Mouse (Mus musculus): ENCODE results near the gene Anks1b.

The Anks1b gene

DNA sequence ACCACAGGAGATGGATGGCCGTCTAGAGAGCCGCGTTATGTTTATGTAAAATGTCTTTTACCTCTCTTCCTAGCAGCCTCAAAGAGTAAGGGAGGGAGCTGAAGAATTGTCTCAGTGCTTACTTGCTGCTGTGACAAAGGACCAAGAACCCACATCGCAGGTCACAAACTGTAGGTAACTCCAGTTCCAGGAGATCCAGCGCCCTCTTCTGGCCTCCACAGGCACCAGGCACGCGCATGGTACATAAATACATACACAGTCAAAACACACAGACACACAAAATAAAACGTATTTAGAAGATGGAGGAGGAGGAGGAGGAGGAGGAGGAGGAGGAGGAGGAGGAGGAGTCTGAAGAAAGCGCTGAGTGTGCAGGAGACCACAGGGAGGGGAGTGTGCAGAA, 845.4 kb downstream of the Anks1b start:
- TF ChIP-seq GATA4 (IDR thresholded peaks at IDR 0.05; ENCODE audit: insufficient replicate concordance, low read length), result no peak

DNA sequence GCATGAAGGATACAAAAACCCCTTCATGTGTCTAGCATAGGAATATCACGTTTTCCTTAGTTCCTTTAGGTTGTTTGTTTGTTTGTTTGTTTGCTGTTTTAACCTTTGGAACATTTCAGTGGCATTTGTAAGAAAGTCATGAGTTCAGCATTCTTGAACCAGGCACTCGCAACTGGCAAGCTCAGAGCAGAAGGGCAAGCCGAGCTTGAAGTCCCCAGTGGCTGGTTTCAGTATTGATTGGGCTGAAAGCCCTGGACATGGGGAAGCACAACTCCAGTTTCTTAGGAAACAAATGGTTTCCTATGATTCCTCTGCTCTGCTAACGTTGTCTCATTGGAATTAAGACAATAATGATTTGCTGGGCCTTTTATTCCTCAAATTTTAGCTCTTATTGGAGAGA, 846.7 kb downstream of the Anks1b start:
- TF ChIP-seq GATA4 (IDR thresholded peaks at IDR 0.05; ENCODE audit: insufficient replicate concordance, low read length), result no peak

DNA sequence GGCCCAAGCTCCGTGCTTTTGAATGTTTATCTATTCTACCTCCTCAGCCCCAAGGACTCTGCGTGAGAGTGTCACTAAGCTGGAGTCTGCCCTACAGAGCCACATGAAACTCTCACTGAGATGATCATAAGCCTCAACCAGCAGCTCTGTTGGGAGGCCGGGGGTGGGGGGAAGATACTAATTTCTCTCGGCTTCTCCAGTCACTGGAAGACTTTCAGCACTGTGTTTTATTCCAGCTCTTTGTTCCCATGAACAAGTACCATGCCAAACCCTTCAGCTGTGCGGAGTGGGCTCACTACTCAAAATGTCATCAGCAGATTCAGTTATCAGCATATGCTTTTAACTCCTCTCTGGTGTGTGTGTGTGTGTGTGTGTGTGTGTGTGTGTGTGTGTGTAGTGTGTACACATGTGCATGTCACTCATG, 849.8 kb downstream of the Anks1b start:
- no peak for TF ChIP-seq GATA4 (IDR thresholded peaks at IDR 0.05; ENCODE audit: insufficient replicate concordance, low read length)

DNA sequence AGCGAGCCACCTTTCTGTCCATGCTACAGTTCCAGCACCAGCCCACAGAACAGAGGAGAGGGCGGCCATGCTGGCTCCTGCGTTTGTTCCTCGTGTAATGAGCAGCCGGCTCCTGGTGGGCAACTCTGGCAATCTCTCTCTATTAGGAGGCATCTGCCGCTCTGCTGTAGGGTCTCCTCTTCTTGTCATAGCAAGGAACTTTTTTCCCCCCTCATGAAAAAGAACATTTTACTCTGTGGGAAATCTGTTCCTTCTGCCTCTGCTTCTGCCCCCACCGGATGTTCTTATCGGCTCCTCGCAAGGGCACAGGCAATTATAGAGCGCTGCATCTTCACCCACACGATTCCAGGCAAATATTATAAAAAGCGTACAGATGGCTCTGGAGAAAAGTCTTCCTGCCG, 850.6 kb downstream of the Anks1b start:
- no peak for TF ChIP-seq GATA4 (IDR thresholded peaks at IDR 0.05; ENCODE audit: insufficient replicate concordance, low read length)

DNA sequence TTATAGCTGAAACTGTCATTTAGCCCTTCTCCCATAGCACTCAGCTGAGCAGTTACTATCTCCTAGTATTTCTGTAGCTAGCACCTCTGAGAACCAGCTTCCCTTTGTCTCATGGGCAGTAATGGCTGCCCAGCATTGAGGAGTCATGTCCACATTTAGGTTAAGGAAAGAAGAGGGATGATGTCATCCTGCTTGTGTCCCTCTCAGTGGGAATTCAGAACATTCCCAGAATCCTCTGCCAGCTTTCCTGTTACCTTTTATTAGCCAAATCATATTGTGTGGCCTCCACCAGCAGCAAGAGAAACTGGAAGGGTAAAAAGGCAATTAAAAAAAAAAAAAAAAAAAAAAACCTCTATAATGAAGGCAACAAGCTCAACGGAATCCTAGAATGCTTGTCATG, 851.6 kb downstream of the Anks1b start:
- TF ChIP-seq GATA4 (IDR thresholded peaks at IDR 0.05; ENCODE audit: insufficient replicate concordance, low read length), result no peak

DNA sequence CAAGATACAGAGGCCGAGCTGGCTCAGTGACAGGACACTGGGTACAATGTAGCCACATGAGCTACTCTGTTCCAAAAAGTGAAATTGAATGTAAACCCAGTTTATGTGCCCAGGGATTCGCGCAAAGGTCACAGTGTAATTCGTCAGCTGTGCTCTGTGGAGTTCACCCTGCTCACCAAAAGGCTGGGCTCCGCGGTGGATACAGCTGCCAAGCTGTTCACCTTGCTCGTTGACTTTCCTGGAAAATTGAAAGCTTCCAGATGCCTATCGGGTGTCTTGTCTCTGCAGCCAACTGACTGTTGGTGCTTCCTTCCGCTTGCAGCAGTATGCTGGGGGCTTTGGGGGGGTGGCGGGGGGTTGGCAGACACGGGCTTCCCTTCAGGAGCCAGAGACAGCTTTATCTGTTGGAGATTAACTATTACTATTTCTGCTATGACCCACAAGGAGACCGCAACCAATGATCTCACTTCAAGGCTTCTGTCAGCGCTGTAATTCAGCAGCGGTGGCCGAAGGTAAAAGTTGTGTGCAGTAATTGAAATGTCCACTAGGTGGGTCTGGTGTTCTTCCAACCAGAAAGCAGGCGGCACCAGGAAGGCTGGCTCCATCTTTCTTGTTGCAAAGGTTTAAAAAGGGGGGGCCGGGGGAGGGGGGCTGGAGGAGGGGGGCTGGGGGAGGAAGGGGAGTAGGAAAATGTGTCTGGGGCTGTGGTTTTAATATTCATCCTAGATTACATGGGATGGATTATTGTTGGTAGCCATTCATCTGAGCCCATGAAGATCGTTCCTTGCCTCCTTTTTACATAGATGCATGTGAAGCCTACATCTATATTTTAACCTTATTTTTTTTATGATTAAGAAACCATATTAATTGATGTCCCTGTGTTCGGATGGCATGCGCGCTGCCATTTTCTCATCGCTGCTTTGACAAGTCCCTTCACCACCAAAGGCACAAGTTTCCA, 855.4 kb downstream of the Anks1b start:
- no peak for TF ChIP-seq GATA4 (IDR thresholded peaks at IDR 0.05; ENCODE audit: insufficient replicate concordance, low read length)

DNA sequence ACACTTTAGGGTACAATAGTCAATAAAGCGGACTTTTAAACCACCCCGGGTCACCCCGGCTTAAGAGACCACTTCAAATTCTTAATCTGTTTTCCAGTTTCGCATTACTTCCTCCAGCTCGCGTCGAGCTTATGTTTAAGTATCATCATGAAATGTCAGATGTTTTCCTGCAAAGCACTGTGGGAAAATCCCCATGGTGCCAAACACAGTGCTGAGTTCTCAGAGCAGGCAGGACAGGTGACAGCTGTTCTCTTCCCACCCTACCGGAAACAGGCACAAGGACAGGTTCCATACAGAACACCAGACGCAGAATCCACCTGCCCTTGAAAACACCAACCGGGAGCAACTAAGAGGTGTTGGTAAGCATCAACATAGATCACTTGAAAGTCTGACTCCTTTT, 856.2 kb downstream of the Anks1b start:
- TF ChIP-seq GATA4 (IDR thresholded peaks at IDR 0.05; ENCODE audit: insufficient replicate concordance, low read length), result no peak

DNA sequence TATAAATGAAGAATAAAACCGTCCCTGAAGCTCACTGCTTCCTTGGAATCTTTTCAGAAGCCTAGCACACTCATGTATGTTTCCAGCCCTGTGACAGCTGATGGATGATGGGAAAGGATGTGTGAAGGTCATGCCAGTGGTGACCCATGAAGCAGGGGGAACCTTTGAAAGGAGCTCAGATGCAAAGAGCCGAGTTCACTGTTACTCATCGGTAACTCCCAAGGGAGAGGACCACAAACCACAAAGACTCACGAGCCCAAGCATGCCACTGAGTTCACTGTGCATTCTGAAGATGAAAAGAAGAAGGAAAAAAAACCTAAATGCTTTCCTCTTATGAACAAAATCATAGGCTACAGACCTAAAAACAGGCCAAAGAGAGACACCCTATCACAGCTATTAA, 859.5 kb downstream of the Anks1b start:
- TF ChIP-seq GATA4 (IDR thresholded peaks at IDR 0.05; ENCODE audit: insufficient replicate concordance, low read length), result no peak

DNA sequence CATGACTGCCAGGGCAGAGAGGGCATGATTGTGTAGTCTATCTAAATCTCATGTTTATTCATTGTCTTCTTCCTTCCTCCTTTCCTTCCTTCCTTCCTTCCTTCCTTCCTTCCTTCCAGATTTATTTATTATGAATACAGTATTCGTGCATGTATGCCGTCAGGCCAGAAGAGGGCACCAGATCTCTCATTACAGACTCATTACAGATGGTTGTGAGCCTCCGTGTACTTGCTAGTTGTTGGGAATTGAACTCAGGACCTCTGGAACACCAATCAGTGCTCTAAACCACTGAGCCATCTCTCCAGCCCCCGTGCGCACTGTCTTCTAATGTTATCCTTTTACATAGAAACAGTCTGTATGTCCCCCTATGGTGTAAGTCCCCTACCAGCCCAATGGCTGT, 860.3 kb downstream of the Anks1b start:
- TF ChIP-seq GATA4 (IDR thresholded peaks at IDR 0.05; ENCODE audit: insufficient replicate concordance, low read length), result no peak

DNA sequence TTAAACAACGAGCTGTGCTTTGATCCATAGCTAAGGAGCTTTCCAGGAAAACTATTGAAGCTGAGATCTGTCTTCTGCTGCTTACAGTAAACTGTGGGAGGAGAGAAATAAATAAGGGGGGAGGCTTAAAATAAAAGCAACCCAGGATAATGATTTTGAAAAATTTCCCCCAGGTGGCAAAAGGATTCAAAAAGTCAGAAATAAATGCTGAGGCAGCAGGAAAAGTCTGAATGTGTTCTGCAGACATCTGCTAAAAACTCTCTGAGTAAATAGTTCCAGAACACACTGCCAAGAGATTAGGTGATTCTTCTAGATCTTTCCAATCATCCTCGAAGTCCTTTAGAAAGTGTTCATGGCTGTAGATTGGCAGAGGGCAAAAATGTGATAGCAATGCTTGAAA, 865.2 kb downstream of the Anks1b start:
- no peak for TF ChIP-seq GATA4 (IDR thresholded peaks at IDR 0.05; ENCODE audit: insufficient replicate concordance, low read length)

DNA sequence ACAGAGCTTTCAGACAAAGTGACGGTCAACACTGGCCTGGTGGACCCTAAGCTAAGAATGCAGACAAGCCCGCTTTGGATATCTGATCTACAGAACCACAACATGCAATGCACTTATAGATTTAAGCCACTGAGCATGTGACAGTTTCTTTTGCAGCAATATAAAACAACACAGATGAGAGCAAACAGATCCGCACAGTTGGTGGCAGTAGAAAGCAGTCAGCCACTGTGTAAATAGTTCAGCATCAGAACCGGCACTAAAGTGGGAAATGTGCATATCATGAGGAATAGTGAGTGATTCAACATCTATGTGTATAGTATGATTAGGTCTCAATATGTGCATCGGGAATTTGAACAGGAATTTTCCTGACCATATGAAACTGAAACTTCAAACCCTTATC, 867.6 kb downstream of the Anks1b start:
- no peak for TF ChIP-seq GATA4 (IDR thresholded peaks at IDR 0.05; ENCODE audit: insufficient replicate concordance, low read length)

DNA sequence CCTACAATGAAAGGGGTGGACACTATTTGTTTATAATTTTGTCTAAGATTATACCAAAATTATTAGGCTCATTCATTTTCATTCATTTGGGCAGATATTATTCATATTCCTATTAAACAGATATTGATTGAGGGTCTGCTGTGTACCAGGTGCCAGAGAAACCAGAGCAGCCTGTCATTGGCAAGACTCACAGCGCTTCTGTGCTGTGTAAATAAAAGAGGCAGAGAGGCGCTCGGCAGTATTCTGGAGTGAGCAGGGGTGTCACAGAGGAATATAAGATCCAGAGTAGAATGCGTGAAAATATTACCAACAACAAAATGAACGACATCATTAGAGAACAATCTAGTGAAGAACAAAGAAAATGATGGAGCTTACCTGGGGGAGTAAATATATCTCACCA, 878.6 kb downstream of the Anks1b start:
- no peak for TF ChIP-seq GATA4 (IDR thresholded peaks at IDR 0.05; ENCODE audit: insufficient replicate concordance, low read length)

DNA sequence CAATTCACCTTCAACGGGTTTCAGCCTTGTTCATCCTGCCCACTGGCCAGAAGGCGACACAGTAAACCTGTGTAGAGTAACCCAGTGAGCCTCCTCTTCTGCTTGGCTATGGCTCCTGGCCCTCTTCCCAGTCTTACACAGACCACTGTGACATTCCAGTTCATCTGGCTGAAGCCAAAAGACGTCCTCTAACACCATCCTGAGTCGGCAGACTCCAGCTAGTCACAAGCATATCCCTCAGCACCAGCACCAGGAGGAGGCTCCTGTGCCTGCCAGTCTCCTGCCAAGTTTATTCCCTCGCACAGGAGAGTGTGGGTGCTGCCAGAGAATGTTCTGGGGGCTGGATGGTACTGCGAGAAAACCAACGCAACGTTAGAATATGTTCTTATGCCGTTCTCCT, 879.8 kb downstream of the Anks1b start:
- no peak for TF ChIP-seq GATA4 (IDR thresholded peaks at IDR 0.05; ENCODE audit: insufficient replicate concordance, low read length)

DNA sequence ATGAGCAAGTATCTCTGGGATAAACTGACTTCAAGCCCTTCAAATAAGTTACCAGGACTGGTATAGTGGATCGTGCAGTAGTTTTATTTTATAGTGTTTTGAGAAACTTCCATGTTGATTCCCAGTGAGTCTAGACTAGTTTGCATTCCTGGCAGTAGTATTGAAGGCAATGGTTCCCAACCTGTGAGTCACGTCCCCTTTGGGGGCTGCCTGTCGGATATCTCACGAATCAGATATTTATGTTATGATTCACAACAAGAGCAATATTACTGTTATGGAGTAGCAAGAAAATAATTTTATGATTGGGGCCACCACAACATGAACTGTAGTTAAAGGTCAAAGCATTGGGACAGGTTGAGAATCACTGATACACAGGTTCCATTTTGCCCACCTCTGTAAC, 884.5 kb downstream of the Anks1b start:
- TF ChIP-seq GATA4 (IDR thresholded peaks at IDR 0.05; ENCODE audit: insufficient replicate concordance, low read length), result no peak

DNA sequence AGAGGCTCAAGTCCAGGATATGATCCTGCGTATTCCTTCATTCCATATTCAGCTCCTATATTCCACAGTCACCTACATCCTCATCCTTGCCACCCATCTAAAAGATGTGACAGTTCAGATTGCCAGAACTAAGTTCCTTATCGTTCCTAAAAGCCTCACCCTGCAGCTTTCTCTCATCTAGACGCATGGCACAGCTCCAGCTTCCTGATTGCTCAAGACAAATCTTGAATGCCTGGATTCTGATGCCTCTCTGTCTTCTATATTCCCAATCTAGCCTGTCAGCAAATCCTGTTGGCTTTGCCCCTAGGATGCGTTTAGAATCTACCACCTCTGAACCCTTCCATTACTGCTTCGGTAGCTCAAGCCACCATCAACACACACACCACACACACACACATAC, 886.6 kb downstream of the Anks1b start:
- TF ChIP-seq GATA4 (IDR thresholded peaks at IDR 0.05; ENCODE audit: insufficient replicate concordance, low read length), result no peak

DNA sequence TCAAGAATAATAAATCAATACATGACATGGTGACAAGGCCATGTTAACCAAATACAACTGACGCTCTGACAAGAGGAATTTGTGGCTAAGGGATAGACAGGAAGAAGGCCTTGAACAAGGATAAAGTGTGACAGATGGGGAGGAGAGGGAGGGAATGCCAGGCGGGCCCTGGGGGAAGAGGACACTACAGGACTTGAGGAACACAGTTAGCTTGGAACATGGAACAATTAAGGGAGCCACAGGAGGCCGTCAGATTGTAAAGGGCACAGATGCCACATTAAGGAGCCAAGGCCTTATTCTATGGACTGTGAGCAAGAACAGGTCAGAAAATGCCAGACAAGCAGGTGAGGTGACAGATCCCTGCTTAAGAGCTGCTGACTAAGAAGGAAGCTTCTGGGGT, 893.0 kb downstream of the Anks1b start:
- no peak for TF ChIP-seq GATA4 (IDR thresholded peaks at IDR 0.05; ENCODE audit: insufficient replicate concordance, low read length)

DNA sequence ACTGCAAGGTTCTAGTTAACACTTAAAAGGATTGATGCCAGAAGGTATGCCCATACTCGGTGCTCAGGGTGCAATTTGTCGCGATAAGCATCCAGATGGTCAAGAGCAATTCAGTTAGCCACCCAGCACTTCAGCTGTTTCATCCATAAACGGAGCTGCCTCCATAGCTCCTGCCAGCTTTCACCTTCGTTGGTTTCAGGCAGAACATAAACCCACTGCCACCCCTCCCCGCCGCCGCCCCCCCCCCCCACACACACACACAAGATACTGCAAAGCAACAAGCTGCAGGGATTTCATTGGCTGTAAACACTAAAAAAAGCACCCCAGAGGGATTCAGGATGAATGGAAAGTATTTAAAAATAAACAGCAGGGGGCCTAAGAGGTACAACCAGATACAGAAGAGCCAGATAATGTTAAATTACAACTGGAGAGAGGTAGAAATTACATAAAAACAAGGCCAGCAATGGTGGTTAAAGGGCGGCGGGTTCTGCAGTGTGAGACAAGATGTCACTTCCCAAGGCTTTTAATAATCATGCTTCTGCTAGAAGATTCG, 897.2 kb downstream of the Anks1b start:
- TF ChIP-seq GATA4 (IDR thresholded peaks at IDR 0.05; ENCODE audit: insufficient replicate concordance, low read length), result no peak

Data from liver, adult (tissue).